Mouse (Mus musculus) heart, embryonic 14.5 days (tissue): ENCODE results near the gene Plcxd2. TPM values are rescaled to one million over a fixed set of nuclear protein-coding genes. Genes with fewer than 3 reads are reported as not detected.

Experiments
- ATAC-seq: fragments of 200-750 bp; cut with Nextera tagmentation; 2 replicates; pipeline ENCODE4 v1.8.0; 2017; ENCODE audit warnings: low read depth, moderate TSS enrichment; ENCODE audit not compliant: insufficient number of reproducible peaks, insufficient read depth, low FRiP score
- H3K27ac ChIP-seq, 2 experiments: fragments of 200-500 bp in 1 of 2; fragments of 300-500 bp in 1 of 2; sonication (generic) in 1 of 2; replicated peaks in 1 of 2; 2 replicates each; pipeline ENCODE4 v1.5.1; 2012 to 2014; ENCODE audit warnings: low read depth in 2 of 2, low read length in 2 of 2, control low read depth in 1 of 2, mild to moderate bottlenecking in 1 of 2, mixed read lengths in 1 of 2; ENCODE audit not compliant: control insufficient read depth in 1 of 2, insufficient read depth in 1 of 2
- H3K27me3 ChIP-seq: fragments of 300-500 bp; sonication (generic); 2 replicates; pipeline ENCODE4 v1.6.1; 2014; ENCODE audit warnings: mild to moderate bottlenecking, low read length, control low read depth; ENCODE audit not compliant: control insufficient read depth, insufficient read depth
- H3K36me3 ChIP-seq: fragments of 300-500 bp; sonication (generic); 2 replicates; pipeline ENCODE4 v1.6.1; 2014; ENCODE audit warnings: mild to moderate bottlenecking, control low read depth, low read length, mixed read lengths; ENCODE audit not compliant: control insufficient read depth, insufficient read depth
- H3K4me1 ChIP-seq, 2 experiments: fragments of 200-500 bp in 1 of 2; fragments of 300-500 bp in 1 of 2; sonication (generic) in 1 of 2; 2 replicates each; pipeline ENCODE4 v1.6.1; 2012 to 2014; ENCODE audit warnings: low read length in 2 of 2, control low read depth in 1 of 2, mixed read lengths in 1 of 2; ENCODE audit not compliant: control insufficient read depth in 2 of 2, insufficient read depth in 2 of 2
- H3K4me2 ChIP-seq: fragments of 300-500 bp; sonication (generic); 2 replicates; pipeline ENCODE4 v1.6.1; 2014; ENCODE audit warnings: mild to moderate bottlenecking, low read length
- H3K4me3 ChIP-seq, 2 experiments: fragments of 200-500 bp in 1 of 2; fragments of 300-500 bp in 1 of 2; sonication (generic) in 1 of 2; 2 replicates each; pipeline ENCODE4 v1.5.1; 2012 to 2014; ENCODE audit warnings: low read length in 2 of 2, mild to moderate bottlenecking in 2 of 2, control low read depth in 1 of 2, low read depth in 1 of 2, moderate library complexity in 1 of 2; ENCODE audit not compliant: control insufficient read depth in 1 of 2, insufficient read depth in 1 of 2
- H3K9ac ChIP-seq: fragments of 300-500 bp; sonication (generic); 2 replicates; pipeline ENCODE4 v1.6.1; 2014; ENCODE audit warnings: mild to moderate bottlenecking, low read length
- H3K9me3 ChIP-seq: fragments of 300-500 bp; sonication (generic); 2 replicates; pipeline ENCODE4 v1.6.1; 2016; ENCODE audit warnings: low read length, control low read depth; ENCODE audit not compliant: control insufficient read depth
- WGBS: fragments of 180-500 bp; shearing (Covaris S2); extraction: QIAGEN DNeasy Blood & Tissue Kit; methylation state at CpG from one replicate; pipeline ENCODE4 v1.1.7; 2014; 5-methylcytosine and 5-hydroxymethylcytosine counted together
- polyA plus RNA-seq: library from polyadenylated mRNA; unstranded; fragments of >200 nt; fragmentation: Nextera tagmentation; extraction: Ambion mirVana; gene quantifications from 2 replicates; pipeline ENCODE4 v1.2.1, GENCODE M21; 2014

The Plcxd2 gene
- polyA plus RNA-seq, 1 experiment from 2014 or later = 0.50 TPM

DNA sequence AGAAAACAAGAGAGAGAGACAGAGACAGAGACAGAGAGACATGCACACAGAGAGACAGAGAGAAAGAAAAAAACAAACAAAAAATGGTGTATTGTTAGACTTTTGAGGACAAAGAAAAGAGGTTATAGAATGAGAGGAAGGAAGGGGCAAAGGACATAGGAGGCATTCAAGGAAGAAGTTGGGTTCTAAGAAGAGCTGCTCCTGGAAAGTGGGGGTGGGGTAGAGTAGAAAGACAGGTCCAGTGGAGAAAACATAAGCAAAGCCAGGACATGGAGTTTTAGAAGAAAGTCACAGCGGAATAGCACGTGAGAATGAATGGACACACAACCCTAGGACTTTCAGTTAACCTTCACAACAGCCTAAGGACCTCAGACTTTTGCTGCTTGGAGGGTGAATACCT is 10.4 kb upstream of the Plcxd2 start:
- H3K9me3 ChIP-seq = no peaks in the 10 kb centered on the region
- no peak overlapping the region for H3K9ac ChIP-seq
- ATAC-seq = no peak
- no peaks in the 10 kb centered on the region for H3K4me1 ChIP-seq
- no peak overlapping the region for H3K4me3 ChIP-seq
- WGBS = 79% methylated on average over 2 of the region's 2 CpGs
- no peaks in the 10 kb centered on the region for H3K27me3 ChIP-seq
- H3K4me2 ChIP-seq = no peak overlapping the region
- no peak overlapping the region for H3K27ac ChIP-seq
- H3K36me3 ChIP-seq = no peaks in the 10 kb centered on the region

DNA sequence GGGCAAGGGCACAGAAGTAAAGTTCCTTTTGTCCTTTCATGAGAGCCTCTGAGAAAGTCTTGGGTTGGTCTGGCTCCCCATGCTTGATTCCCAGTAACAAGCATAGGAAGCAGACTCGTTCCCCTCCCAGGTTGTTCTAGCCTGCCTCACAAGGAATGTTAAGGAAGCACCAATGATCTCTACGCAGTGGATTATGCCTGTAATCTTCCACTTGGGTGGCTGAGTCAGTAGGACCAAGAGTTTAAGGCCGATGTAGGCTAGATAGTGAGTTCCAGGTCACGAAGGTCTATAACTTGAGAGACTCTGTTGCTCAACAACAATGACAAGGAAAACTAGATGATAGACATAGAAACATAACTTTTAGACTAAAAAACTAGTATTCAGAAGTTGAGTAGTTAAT is 9.8 kb upstream of the Plcxd2 start:
- no peak for ATAC-seq
- WGBS = 75% methylated on average over 4 of the region's 4 CpGs
- no peak overlapping the region for H3K27ac ChIP-seq

DNA sequence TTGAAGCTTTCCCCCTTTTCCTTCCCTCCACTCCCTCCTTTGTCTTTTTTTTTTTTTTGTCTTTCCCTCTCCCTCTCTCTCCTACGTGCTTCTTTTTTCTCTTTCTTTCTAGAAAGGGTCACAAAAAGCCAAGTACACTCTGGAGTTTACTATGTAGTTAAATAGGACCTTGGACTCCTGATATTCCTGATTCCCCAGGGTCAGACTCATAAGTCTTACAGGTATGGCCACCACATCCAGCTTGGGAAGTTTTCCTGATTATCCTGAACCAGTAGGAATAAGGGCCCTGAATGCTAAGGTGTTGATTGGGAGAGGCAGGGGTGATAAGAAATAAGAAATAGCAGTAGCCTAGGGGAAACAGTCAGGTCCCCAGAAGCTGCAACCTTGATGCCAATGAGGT is 9.3 kb upstream of the Plcxd2 start:
- 70% methylated on average over 1 of the region's 1 CpGs for WGBS
- Histone ChIP-seq H3K36me3 (no peaks in the 10 kb centered on the region), H3K27ac (no peak overlapping the region), H3K9ac (no peak overlapping the region), H3K9me3 (no peaks in the 10 kb centered on the region), H3K4me3 (no peak overlapping the region), H3K27me3 (no peaks in the 10 kb centered on the region), H3K4me2 (no peak overlapping the region), H3K4me1 (no peaks in the 10 kb centered on the region)
- ATAC-seq = no peak

More for the DNA sequence above, 9.8 kb upstream of the Plcxd2 start:
- Histone ChIP-seq H3K4me3 (no peak overlapping the region), H3K4me2 (no peak overlapping the region), H3K36me3 (no peaks in the 10 kb centered on the region), H3K9ac (no peak overlapping the region), H3K27me3 (no peaks in the 10 kb centered on the region), H3K9me3 (no peaks in the 10 kb centered on the region), H3K4me1 (no peaks in the 10 kb centered on the region)

DNA sequence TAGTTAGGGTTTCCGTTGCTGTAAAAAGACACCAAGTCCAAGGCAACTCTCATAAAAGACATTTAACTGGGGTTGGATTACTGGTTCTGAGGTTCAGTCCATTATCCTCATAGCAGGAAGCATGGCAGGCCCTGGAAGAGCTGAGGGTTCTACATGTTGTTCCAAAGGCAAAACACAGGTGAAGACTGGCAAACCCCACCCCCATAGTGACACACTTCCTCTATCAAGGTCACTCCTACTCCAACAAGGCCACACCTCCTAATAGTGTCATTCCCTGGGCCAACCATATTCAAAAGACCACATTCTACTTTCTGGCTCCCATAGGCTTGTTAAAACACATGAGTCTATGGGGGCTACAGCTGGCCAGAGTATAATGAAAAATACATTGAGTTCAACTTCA is 1.7 kb upstream of the Plcxd2 start:
- 91% methylated on average over 1 of the region's 1 CpGs for WGBS
- Histone ChIP-seq H3K4me2 (no peak overlapping the region), H3K9me3 (no peaks in the 10 kb centered on the region), H3K27me3 (no peaks in the 10 kb centered on the region), H3K9ac (no peak overlapping the region), H3K4me3 (no peak overlapping the region), H3K27ac (no peak overlapping the region), H3K36me3 (no peaks in the 10 kb centered on the region), H3K4me1 (peaks cover 3 to 4% of the 10 kb centered on the region in 2 experiments; a peak in 2 of 4 replicates)
- ATAC-seq = no peak

DNA sequence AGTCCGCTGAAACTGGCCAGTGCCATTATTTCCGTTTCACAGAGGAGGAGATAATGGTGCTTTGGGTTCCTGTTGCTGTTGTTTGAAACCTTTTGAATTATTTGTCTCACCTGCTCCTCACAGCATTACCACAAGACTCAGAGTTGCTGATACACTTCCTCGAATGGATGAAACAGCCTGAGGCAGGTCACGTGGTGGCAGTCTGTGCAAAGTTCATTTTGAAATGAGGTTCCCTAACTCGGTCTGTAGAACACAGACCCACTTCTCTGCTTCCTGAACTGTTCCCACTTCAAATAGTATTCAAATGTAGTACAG is 845 bp upstream of the Plcxd2 start:
- H3K36me3 ChIP-seq = no peaks in the 10 kb centered on the region
- H3K4me2 ChIP-seq = peak overlapping the region; percentile 97
- no peaks in the 10 kb centered on the region for H3K9me3 ChIP-seq
- no peak for ATAC-seq
- peak overlapping the region; percentile 77 for H3K9ac ChIP-seq
- H3K4me1 ChIP-seq = peaks cover 3 to 4% of the 10 kb centered on the region in 2 experiments; a peak in 2 of 4 replicates
- H3K27ac ChIP-seq = peak overlapping the region; percentile 42 to 66; a peak in 3 of 4 replicates
- H3K4me3 ChIP-seq = peak overlapping the region; percentile 66 to 80
- H3K27me3 ChIP-seq = no peaks in the 10 kb centered on the region
- WGBS = 17% methylated on average over 5 of the region's 5 CpGs

DNA sequence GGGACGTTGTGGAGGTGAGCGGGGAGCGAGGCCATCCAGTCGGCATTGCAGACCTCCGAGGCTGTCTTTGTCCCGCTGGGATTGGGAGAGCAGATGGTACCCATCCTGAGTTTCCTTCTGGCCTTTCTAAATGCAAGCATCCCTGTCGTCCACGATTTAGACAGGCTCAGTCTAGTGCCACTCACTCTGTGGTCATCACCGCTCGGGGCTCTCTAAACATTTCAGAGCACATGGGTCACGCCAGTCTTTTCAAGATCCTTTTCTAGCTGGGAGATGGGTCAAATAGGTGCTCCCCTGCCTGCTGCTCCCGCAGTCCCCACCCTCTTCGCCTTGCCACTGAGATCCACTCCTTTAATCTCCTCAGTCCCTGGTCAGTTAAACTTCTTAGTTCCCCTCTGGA is 301 bp downstream of the Plcxd2 start:
- ATAC-seq = no peak
- no peak overlapping the region; a peak in 1 of 4 replicates for H3K27ac ChIP-seq

DNA sequence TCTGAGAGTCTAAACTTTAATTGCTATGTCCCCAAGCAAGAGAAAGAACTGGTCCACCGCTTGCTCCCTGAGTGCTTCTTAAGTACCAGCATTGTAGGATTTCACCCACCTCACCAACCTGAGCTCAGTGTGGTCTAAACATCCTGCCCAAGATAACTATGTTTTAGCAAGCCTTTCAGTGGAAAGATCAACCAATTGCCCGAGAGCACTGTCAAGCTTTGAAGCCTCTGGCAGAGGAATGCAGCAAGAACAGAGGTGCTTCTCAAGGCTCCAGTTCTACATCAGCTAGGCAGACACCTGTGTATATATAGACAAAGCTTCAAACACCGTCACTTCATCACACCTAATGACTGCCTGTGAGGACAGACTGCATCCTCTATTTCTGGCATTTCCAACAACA is 1.3 kb downstream of the Plcxd2 start:
- H3K4me2 ChIP-seq = no peak overlapping the region

More for the DNA sequence above, 301 bp downstream of the Plcxd2 start:
- peak overlapping the region; percentile 66 to 80 for H3K4me3 ChIP-seq
- H3K27me3 ChIP-seq = no peaks in the 10 kb centered on the region
- no peaks in the 10 kb centered on the region for H3K9me3 ChIP-seq
- peaks cover 3 to 4% of the 10 kb centered on the region in 2 experiments; a peak in 2 of 4 replicates for H3K4me1 ChIP-seq
- H3K4me2 ChIP-seq = peak overlapping the region; percentile 97
- peak overlapping the region; percentile 77 for H3K9ac ChIP-seq
- WGBS = 2% methylated on average over 13 of the region's 13 CpGs
- no peaks in the 10 kb centered on the region for H3K36me3 ChIP-seq

DNA sequence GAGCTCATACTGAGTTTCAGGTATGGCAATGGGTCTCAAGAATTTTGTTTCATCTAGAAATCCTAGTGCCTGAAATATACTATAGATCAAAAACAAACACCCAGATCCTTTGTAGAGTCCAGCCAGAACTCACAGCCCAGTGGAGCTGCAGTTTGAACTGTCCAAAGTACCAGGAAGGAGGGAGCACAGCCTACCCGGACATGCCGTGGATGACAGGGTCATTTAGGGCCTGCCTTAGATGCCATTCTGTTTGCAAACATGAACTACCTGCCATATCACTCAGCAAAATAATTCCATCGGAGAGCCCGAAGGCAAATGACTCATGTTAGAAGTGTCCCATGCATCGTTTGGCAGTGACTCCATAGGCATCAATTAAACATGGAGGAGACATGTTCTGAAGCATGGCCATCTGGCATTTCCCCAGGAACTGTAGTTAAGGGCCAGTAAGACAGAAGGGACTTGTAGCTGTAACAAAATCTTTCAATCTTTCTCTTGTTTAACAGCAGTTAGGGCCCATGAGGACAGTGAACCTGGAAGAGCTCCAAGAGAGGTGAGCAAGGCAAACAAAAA is 1.9 kb downstream of the Plcxd2 start:
- Histone ChIP-seq H3K36me3 (no peaks in the 10 kb centered on the region), H3K9me3 (no peaks in the 10 kb centered on the region), H3K4me3 (no peak overlapping the region), H3K27me3 (no peaks in the 10 kb centered on the region), H3K4me2 (no peak overlapping the region), H3K27ac (no peak overlapping the region), H3K9ac (no peak overlapping the region), H3K4me1 (peaks cover 3 to 4% of the 10 kb centered on the region in 2 experiments; a peak in 2 of 4 replicates)
- no peak for ATAC-seq
- 82% methylated on average over 5 of the region's 5 CpGs for WGBS

More for the DNA sequence above, 1.3 kb downstream of the Plcxd2 start:
- no peak overlapping the region for H3K9ac ChIP-seq
- no peak for ATAC-seq
- peaks cover 3 to 4% of the 10 kb centered on the region in 2 experiments; a peak in 2 of 4 replicates for H3K4me1 ChIP-seq
- H3K27ac ChIP-seq = no peak overlapping the region
- 63% methylated on average over 3 of the region's 3 CpGs for WGBS
- no peaks in the 10 kb centered on the region for H3K9me3 ChIP-seq
- no peak overlapping the region for H3K4me3 ChIP-seq
- H3K27me3 ChIP-seq = no peaks in the 10 kb centered on the region
- no peaks in the 10 kb centered on the region for H3K36me3 ChIP-seq
